Mouse (Mus musculus) C2C12 (cell line): ENCODE measurements around the gene Map7.

ENCODE experiments used
- CEBPB ChIP-seq: IDR thresholded peaks from one replicate; pipeline ENCODE4 v1.6.1; 2011; ENCODE audit warnings: low read depth, mild to moderate bottlenecking, control low read depth, moderate library complexity
- CTCF ChIP-seq: IDR thresholded peaks from one replicate; pipeline ENCODE4 v1.5.1; 2011; ENCODE audit not compliant: control insufficient read depth, insufficient read depth, insufficient read length
- FOSL1 ChIP-seq: IDR thresholded peaks from one replicate; pipeline ENCODE4 v1.8.0; 2011; ENCODE audit warnings: mild to moderate bottlenecking, low read length; ENCODE audit not compliant: poor library complexity, insufficient read depth, severe bottlenecking
- MAX ChIP-seq: IDR thresholded peaks from one replicate; pipeline ENCODE4 v1.6.1; 2011; ENCODE audit warnings: mild to moderate bottlenecking, control low read depth
- MYOG ChIP-seq: IDR thresholded peaks from one replicate; pipeline ENCODE4 v1.6.1; 2011; ENCODE audit not compliant: control insufficient read depth, insufficient read length; ENCODE audit errors: extremely low read depth
- USF1 ChIP-seq: IDR thresholded peaks from one replicate; pipeline ENCODE4 v1.6.1; 2011; ENCODE audit warnings: low read depth, mild to moderate bottlenecking, control low read depth, moderate library complexity

- TF ChIP-seq CTCF, result no peak
- TF ChIP-seq USF1, result no peak
- no peak for TF ChIP-seq CEBPB
- TF ChIP-seq MAX, result no peak
- TF ChIP-seq MYOG, result no peak
- no peak for TF ChIP-seq FOSL1
Measured at GRCm38 (mm10) chr10:20164810-20165209, 16.5 kb downstream of the Map7 start.
